Mouse (Mus musculus) spleen, adult 2 months (tissue): ENCODE measurements around the gene Pgls.

Experiments
- CTCF ChIP-seq: fragments of 200-500 bp; IDR thresholded peaks from 2 replicates; pipeline ENCODE4 v1.5.1; 2011; ENCODE audit warnings: mild to moderate bottlenecking, inconsistent platforms; ENCODE audit not compliant: insufficient read depth, insufficient read length, insufficient replicate concordance; ENCODE audit errors: extremely low read depth
- POLR2A ChIP-seq: fragments of 200-500 bp; IDR thresholded peaks from 2 replicates; pipeline ENCODE4 v1.6.1; 2011; ENCODE audit warnings: low read depth, low read length, inconsistent platforms

- no peak for TF ChIP-seq CTCF
- TF ChIP-seq POLR2A, result peak; percentile 42; the same call in 1 of the 2 replicates
These were observed 19.1 kb downstream of the Pgls start, which contains the start of gene Colgalt1 for GRCm38 (mm10) chr8:71610822-71611651.
